Mouse (Mus musculus): ENCODE data around the gene Bpifa3. TPM values are rescaled to one million over a fixed set of nuclear protein-coding genes. Genes with fewer than 3 reads are reported as not detected.
"Not testable (repeated sequence)": the region's sequence is repeated elsewhere in the genome, so short reads cannot be mapped to it uniquely, and the experiment has no call there.

The Bpifa3 gene
- not detected in 2 replicates for polyA plus RNA-seq (2016; fragmentation: Nextera tagmentation; extraction: Ambion mirVana)

DNA sequence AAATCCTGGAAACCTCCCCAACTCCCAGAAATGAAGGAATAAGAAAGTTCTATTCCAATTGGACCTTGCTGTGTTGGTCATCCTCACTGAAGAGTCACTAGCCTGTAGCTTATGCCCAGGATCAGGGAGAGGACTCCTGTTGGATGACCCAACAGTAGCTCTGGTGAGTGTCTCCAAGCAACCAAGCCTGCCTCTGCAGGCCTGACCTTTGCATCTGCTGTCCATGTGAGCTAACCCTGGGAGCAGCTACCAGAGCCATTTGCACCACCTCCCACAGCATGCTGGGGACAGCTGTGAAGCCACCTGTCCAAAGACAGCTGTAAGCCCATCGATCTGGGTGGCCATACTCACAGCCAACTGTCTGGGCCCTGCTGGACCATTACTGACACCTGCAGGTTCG lies at the start of gene Bpifa3:
Bpifa3 (plus strand) TSS at position 217 of the 400 bp plus-strand sequence.
- Histone ChIP-seq H3K4me3 (no peak within 1 kb of the TSS), H3K27ac (no peak within 1 kb of the TSS), H3K27me3 (no peaks in the 10 kb centered on the region), H3K9ac (no peak within 1 kb of the TSS), H3K4me1 (no peaks in the 10 kb centered on the region), H3K36me3 (no peaks in the 10 kb centered on the region), H3K9me3 (no peaks in the 10 kb centered on the region), H3K4me2 (replicated peaks) (no peak within 1 kb of the TSS)
- 73% methylated on average over 2 of the region's 2 CpGs for WGBS
- ATAC-seq (ENCODE audit: insufficient number of reproducible peaks, insufficient read depth, low FRiP score, low TSS enrichment): no peak

DNA sequence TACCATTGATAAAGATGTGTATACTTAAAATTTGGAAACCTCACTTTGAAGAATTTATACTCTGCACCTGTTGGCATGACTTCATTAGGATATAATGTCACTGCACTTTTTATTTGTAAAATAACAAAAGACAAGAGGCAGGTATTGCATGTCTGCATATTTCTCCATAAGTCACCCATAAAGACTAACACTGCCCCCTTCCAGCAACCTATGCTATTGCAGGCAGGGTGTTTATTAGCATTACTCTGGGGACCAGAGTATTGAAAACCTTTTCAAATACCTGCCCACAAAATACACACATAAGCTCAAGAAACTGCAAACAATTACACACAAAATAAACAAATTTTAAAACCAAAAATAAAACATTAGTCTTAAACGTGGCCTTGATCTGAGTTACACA lies 32.4 kb upstream of the Bpifa3 start:
- no peaks in the 10 kb centered on the region for H3K9me3 ChIP-seq
- H3K27ac ChIP-seq: no peak overlapping the region
- no peak overlapping the region for H3K9ac ChIP-seq
- H3K4me2 ChIP-seq (replicated peaks): no peak overlapping the region
- H3K36me3 ChIP-seq: no peaks in the 10 kb centered on the region
- H3K4me1 ChIP-seq: no peaks in the 10 kb centered on the region
- no peak overlapping the region for H3K4me3 ChIP-seq
- no peak for ATAC-seq (ENCODE audit: insufficient number of reproducible peaks, insufficient read depth, low FRiP score, low TSS enrichment)
- WGBS: 46% methylated on average over 1 of the region's 1 CpGs
- H3K27me3 ChIP-seq: no peaks in the 10 kb centered on the region

DNA sequence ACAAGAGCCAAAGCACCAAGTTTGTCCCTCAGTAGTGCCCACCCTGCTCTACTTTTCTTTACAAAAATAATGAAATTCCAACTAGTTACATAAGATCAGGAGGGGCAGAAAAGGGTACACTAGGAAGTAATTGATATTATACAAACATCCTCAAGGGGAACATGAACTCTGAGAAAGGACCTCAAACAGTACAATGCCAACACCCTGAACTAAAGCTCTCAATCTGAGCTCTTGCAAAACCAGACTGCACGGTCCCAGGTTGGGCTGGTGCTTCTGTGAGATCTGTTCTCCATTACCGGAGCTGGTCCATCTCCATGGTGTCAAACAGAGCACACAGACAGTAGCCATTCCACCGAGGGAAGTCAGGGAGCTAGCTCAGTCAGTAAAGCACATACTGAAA lies 12.8 kb upstream of the Bpifa3 start:
- Histone ChIP-seq H3K4me2 (replicated peaks) (no peak overlapping the region), H3K4me3 (no peak overlapping the region), H3K27me3 (no peaks in the 10 kb centered on the region), H3K27ac (no peak overlapping the region), H3K9me3 (no peaks in the 10 kb centered on the region), H3K9ac (no peak overlapping the region), H3K36me3 (no peaks in the 10 kb centered on the region), H3K4me1 (no peaks in the 10 kb centered on the region)
- WGBS: 69% methylated on average over 3 of the region's 3 CpGs
- no peak for ATAC-seq (ENCODE audit: insufficient number of reproducible peaks, insufficient read depth, low FRiP score, low TSS enrichment)

DNA sequence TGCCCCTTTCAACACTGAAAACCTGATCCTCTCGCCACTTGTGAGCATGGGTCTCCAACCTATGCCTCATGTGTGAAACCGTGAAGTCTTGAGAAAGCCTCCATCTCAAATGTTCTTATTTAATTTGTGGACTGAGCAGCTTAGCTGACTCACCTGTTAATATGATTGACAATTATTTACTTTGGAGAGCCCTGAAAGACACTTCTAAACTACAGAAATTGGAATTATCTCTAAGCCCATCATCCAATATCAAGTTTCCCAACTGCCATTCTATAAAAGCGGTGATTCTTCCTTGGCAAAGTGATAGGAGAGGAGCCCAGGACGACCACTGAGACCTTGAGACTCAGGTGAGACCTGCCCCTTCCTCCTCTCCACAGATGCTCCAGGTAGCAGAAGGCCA lies 12.4 kb downstream of the Bpifa3 start, which contains the start of gene Bpifa1:
Bpifa1 (plus strand) TSS at position 301 of the 400 bp plus-strand sequence.
- H3K9ac ChIP-seq: no peak within 1 kb of the TSS
- no peaks in the 10 kb centered on the region for H3K36me3 ChIP-seq
- H3K27me3 ChIP-seq: no peaks in the 10 kb centered on the region
- no peak within 1 kb of the TSS for H3K27ac ChIP-seq
- no peak for ATAC-seq (ENCODE audit: insufficient number of reproducible peaks, insufficient read depth, low FRiP score, low TSS enrichment)
- H3K4me2 ChIP-seq (replicated peaks): no peak within 1 kb of the TSS
- 73% methylated on average over 4 of the region's 4 CpGs for WGBS
- no peaks in the 10 kb centered on the region for H3K9me3 ChIP-seq
- H3K4me1 ChIP-seq: no peaks in the 10 kb centered on the region
- H3K4me3 ChIP-seq: no peak within 1 kb of the TSS

DNA sequence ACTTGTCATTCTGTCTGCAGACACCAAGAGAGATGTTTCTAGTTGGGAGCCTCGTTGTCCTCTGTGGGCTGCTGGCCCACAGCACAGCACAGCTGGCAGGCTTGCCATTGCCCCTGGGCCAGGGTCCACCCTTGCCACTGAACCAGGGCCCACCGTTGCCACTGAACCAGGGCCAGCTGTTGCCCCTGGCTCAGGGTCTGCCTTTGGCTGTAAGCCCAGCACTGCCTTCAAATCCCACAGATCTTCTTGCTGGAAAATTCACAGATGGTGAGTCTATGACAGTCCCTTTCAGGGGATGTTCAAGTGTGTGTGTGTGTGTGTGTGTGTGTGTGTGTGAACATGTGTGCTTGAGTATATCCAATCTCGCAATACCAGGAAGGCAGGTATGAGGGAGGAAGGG lies 13.6 kb downstream of the Bpifa3 start:
- no peaks in the 10 kb centered on the region for H3K9me3 ChIP-seq
- ATAC-seq (ENCODE audit: insufficient number of reproducible peaks, insufficient read depth, low FRiP score, low TSS enrichment): no peak
- no peak overlapping the region for H3K9ac ChIP-seq
- no peaks in the 10 kb centered on the region for H3K27me3 ChIP-seq
- H3K4me1 ChIP-seq: no peaks in the 10 kb centered on the region
- H3K4me3 ChIP-seq: no peak overlapping the region
- 85% methylated on average over 3 of the region's 3 CpGs for WGBS
- H3K27ac ChIP-seq: no peak overlapping the region
- H3K36me3 ChIP-seq: no peaks in the 10 kb centered on the region
- H3K4me2 ChIP-seq (replicated peaks): no peak overlapping the region

DNA sequence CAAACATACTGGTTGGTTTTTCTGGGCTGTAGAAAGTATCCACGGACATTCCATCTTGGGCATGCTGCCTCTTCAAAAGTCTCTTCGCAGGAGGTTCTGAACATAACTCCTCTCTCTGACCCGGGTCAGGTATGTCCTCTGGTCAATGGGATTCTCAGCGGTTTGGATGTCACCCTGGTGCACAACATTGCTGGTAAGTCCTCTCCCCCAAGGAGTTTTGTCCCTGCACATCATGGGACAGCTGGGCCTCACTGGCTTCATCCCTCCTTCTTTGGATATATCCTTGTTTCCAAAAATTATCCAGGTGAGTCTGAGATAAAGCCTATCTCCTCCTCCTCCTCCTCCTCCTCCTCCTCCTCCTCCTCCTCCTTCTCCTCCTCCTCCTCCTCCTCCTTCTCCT lies 17.4 kb downstream of the Bpifa3 start:
- H3K4me3 ChIP-seq: no peak overlapping the region
- no peak overlapping the region for H3K4me2 ChIP-seq (replicated peaks)
- no peak overlapping the region for H3K9ac ChIP-seq
- H3K9me3 ChIP-seq: no peaks in the 10 kb centered on the region
- no peak overlapping the region for H3K27ac ChIP-seq
- 81% methylated on average over 4 of the region's 4 CpGs for WGBS
- ATAC-seq (ENCODE audit: insufficient number of reproducible peaks, insufficient read depth, low FRiP score, low TSS enrichment): no peak
- no peaks in the 10 kb centered on the region for H3K4me1 ChIP-seq
- H3K36me3 ChIP-seq: no peaks in the 10 kb centered on the region
- no peaks in the 10 kb centered on the region for H3K27me3 ChIP-seq

DNA sequence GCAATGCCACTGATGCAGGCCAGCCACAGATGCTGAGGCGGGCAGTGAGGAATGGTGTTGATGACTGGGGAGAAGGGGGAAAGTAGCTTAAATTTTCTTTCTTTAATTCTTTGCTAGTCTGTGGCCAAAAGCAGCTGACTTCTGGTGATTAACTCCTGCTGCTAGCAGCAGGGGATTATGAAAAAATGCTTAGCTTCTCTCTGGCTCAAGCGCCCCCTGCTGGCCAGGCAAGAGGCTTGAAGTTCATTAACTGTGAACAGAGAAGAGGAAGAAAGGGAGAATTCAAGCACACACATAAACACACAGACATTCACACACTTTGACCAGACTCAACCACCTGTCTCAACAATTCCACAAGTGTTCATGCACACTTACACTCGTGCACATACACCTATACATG lies 28.3 kb downstream of the Bpifa3 start:
- no peaks in the 10 kb centered on the region for H3K36me3 ChIP-seq
- no peaks in the 10 kb centered on the region for H3K27me3 ChIP-seq
- H3K9ac ChIP-seq: no peak overlapping the region
- no peak overlapping the region for H3K4me3 ChIP-seq
- no peak for ATAC-seq (ENCODE audit: insufficient number of reproducible peaks, insufficient read depth, low FRiP score, low TSS enrichment)
- no peak overlapping the region for H3K27ac ChIP-seq
- no peak overlapping the region for H3K4me2 ChIP-seq (replicated peaks)
- H3K9me3 ChIP-seq: 0 out of 2 replicates have a peak, but pooled peaks cover 3% of the 10 kb centered on the region
- WGBS: 27% methylated on average over 3 of the region's 3 CpGs
- H3K4me1 ChIP-seq: no peaks in the 10 kb centered on the region

DNA sequence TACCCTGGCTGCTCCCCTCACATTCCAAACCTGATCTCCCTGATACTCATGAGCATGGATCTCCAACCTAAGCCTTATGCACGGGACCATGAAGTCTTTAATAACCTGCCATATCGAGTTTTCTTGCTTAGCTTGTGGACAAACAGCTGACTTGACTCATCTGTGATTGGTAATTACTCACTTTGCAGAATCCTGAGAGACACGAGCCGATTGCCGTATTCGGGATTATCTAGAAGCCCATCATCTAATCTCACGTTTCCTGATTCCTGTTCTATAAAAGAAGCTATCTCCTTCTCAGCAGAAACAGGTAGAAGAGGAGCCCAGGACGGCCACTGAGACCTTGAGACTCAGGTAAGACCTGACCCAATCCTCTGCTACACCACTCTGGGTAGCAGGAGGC lies 32.2 kb downstream of the Bpifa3 start, which contains the start of gene Bpifa5:
Bpifa5 (plus strand) TSS at position 301 of the 400 bp plus-strand sequence.
- H3K9me3 ChIP-seq: 0 out of 2 replicates have a peak, but pooled peaks cover 3% of the 10 kb centered on the region
- H3K9ac ChIP-seq: no peak within 1 kb of the TSS
- no peak for ATAC-seq (ENCODE audit: insufficient number of reproducible peaks, insufficient read depth, low FRiP score, low TSS enrichment)
- no peaks in the 10 kb centered on the region for H3K4me1 ChIP-seq
- no peak within 1 kb of the TSS for H3K4me2 ChIP-seq (replicated peaks)
- no peaks in the 10 kb centered on the region for H3K27me3 ChIP-seq
- H3K36me3 ChIP-seq: no peaks in the 10 kb centered on the region
- 80% methylated on average over 8 of the region's 8 CpGs for WGBS
- H3K27ac ChIP-seq: no peak within 1 kb of the TSS
- no peak within 1 kb of the TSS for H3K4me3 ChIP-seq

DNA sequence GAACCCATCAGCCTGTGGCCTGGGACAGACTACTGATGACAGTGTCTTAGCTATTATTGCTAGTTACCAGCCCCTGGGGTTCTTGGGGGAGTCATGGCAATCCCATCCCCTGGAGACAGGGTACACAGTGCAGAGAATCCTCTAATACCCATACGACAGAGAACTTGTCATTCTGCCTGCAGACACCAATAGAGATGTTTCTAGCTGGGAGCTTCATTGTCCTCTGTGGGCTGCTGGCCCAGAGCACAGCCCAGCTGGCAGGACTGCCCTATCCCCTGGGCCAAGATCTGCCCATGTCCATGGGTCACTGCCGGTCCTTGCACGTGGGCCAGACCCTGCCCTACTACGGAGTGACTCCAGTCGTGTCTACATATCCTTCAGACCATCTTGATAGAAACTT lies 33.2 kb downstream of the Bpifa3 start:
- ATAC-seq (ENCODE audit: insufficient number of reproducible peaks, insufficient read depth, low FRiP score, low TSS enrichment): no peak
- Histone ChIP-seq H3K4me2 (replicated peaks) (no peak overlapping the region), H3K36me3 (no peaks in the 10 kb centered on the region), H3K4me3 (no peak overlapping the region), H3K9ac (no peak overlapping the region), H3K27ac (no peak overlapping the region), H3K4me1 (no peaks in the 10 kb centered on the region), H3K27me3 (no peaks in the 10 kb centered on the region), H3K9me3 (0 out of 2 replicates have a peak, but pooled peaks cover 3% of the 10 kb centered on the region)
- WGBS: 92% methylated on average over 5 of the region's 5 CpGs

DNA sequence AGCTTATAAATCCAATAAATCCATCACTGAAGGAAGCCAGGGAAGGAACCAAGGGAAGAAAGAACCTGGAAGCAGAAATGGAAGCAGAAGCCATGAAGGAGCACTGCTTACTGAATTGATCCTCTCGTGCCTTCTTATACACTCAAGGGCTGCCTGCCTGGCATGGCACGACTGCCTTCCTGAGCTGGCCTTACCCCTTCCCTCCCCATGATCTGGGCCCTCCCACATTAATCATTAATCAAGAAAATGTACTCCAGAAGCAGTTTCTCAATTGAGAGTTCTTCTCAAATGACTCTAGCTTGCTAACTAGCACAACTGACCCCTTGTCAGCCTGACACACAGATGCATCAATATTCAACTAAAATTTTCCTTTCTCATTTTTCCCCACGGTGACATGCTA lies 39.0 kb downstream of the Bpifa3 start:
- H3K9me3 ChIP-seq: no peaks in the 10 kb centered on the region
- H3K4me1 ChIP-seq: no peaks in the 10 kb centered on the region
- H3K36me3 ChIP-seq: no peaks in the 10 kb centered on the region
- no peak overlapping the region for H3K9ac ChIP-seq
- H3K27ac ChIP-seq: no peak overlapping the region
- no peak for ATAC-seq (ENCODE audit: insufficient number of reproducible peaks, insufficient read depth, low FRiP score, low TSS enrichment)
- H3K4me2 ChIP-seq (replicated peaks): no peak overlapping the region
- H3K4me3 ChIP-seq: no peak overlapping the region
- WGBS: 72% methylated on average over 3 of the region's 3 CpGs
- no peaks in the 10 kb centered on the region for H3K27me3 ChIP-seq

DNA sequence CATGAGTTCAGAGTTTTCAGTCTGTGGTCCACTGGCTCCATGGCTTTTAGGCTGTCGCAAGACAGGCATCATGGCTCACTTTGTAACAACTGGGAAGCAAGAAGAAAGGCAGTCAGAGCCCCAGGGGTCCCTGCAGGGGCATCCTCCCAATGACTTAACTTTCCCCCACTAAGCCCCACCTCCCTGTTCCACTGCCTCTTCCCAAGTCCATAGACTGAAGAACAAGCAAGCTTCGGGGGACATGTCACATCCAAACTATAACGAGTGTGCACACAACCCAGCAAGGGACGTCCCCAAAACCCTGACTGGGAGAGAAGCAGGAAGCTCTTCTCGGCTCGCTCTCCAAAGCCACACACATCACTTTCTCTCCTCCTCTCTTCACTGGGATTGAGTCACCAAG lies 41.5 kb downstream of the Bpifa3 start:
- H3K27ac ChIP-seq: no peak overlapping the region
- H3K9me3 ChIP-seq: no peaks in the 10 kb centered on the region
- H3K4me1 ChIP-seq: no peaks in the 10 kb centered on the region
- H3K4me3 ChIP-seq: no peak overlapping the region
- WGBS: 72% methylated on average over 6 of the region's 6 CpGs
- no peak overlapping the region for H3K4me2 ChIP-seq (replicated peaks)
- H3K36me3 ChIP-seq: no peaks in the 10 kb centered on the region
- no peaks in the 10 kb centered on the region for H3K27me3 ChIP-seq
- H3K9ac ChIP-seq: no peak overlapping the region
- no peak for ATAC-seq (ENCODE audit: insufficient number of reproducible peaks, insufficient read depth, low FRiP score, low TSS enrichment)

DNA sequence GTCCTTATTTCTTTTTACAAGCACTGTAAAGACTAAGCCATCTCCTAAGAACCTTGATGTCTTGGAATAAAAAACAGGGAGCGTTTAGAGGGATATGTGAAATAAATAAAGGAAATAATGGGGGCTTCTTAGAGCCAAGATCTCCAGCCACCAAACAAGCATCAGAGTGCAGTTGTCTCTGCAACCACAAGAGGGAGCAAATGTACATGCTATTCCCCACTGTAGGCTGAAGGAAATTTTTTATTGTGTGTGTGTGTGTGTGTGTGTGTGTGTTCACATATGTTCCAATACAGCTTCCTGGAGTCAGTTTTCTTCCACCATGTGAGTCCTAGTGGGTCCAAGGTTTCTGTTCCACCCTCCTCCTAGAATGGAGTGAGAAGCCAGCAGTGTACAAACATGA lies 43.2 kb downstream of the Bpifa3 start:
- H3K4me3 ChIP-seq: no peak overlapping the region
- no peak overlapping the region for H3K27ac ChIP-seq
- 46% methylated on average over 1 of the region's 1 CpGs for WGBS
- H3K27me3 ChIP-seq: no peaks in the 10 kb centered on the region
- no peak overlapping the region for H3K9ac ChIP-seq
- no peaks in the 10 kb centered on the region for H3K4me1 ChIP-seq
- H3K9me3 ChIP-seq: no peaks in the 10 kb centered on the region
- no peak for ATAC-seq (ENCODE audit: insufficient number of reproducible peaks, insufficient read depth, low FRiP score, low TSS enrichment)
- no peaks in the 10 kb centered on the region for H3K36me3 ChIP-seq
- H3K4me2 ChIP-seq (replicated peaks): no peak overlapping the region

DNA sequence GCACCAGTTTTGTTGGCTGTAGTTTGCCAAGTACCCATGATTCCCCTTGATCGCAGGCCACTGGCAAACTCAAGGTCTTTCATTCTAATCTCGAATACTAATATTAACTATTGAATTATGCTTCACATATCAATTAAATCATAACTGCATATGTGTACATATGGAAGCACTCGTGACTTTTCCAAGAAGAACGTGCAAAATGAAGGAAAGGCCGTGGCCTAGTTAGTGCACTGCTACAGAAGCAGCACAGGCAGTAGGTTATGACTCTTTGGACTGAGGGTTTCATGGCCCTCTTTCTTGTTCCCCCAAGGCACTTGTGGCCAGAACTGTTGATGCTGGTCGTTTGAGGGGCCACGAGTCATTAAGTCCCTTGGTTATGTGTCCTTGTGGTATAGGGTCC lies 51.8 kb downstream of the Bpifa3 start:
- not testable (repeated sequence) for ATAC-seq (ENCODE audit: insufficient number of reproducible peaks, insufficient read depth, low FRiP score, low TSS enrichment); H3K4me2 ChIP-seq (replicated peaks); H3K4me3 ChIP-seq; H3K27ac ChIP-seq; H3K4me1 ChIP-seq; H3K27me3 ChIP-seq; H3K9me3 ChIP-seq; H3K9ac ChIP-seq; H3K36me3 ChIP-seq
- WGBS: 84% methylated on average over 7 of the region's 7 CpGs
